Mouse (Mus musculus) lung, postnatal 25 days (tissue): ENCODE results near the gene Tmem151b.

ENCODE experiments used
- DNase-seq: peaks from one replicate; pipeline ENCODE4 v3.0.0; 2022; ENCODE audit warnings: low spot score

The Tmem151b gene

DNA sequence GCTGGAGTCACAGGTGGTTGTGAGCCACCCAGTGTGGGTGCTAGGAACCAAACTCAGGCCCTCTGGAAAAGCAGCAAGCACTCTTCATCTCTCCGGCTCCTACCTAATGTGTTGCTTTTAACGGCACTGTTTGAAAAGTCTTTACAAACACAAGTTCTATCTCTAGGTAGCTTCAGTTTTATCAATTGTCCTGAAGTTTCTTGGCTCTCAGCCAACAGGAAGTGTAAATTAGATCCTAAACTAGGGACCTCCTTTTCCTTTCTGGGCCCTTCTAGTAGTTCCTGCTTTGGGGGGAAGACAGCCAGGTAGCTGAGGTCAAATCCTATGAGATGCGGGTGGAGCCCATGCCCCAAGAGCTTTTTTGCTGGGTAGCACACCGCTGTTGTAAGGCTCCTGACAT is 38.6 kb downstream of the Tmem151b start:
- DNase-seq, result no peak

DNA sequence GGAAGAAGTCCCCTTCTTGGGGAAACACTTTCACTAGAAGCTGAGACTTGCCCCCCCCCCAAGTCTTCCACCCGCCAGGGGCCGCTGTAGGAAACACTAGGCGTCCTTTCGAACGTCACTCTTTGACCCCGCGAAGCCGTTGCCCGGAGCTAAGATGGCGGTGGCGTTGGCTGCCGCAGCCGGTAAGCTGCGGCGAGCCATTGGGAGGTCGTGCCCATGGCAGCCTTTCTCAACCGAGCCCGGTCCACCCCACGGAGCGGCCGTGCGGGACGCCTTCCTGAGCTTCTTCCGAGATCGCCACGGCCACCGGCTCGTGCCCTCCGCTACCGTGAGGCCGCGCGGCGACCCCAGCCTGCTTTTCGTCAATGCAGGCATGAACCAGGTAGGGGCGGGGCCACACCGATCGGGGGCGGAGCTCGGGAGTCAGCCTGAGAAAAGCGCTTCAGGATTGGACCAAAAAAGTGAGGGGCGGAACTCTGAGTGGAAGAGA is 42.7 kb downstream of the Tmem151b start, which contains the start of gene Aars2:
Aars2 (plus strand) TSS at position 142 of the 490 bp plus-strand sequence.
- peak; percentile 94 for DNase-seq

DNA sequence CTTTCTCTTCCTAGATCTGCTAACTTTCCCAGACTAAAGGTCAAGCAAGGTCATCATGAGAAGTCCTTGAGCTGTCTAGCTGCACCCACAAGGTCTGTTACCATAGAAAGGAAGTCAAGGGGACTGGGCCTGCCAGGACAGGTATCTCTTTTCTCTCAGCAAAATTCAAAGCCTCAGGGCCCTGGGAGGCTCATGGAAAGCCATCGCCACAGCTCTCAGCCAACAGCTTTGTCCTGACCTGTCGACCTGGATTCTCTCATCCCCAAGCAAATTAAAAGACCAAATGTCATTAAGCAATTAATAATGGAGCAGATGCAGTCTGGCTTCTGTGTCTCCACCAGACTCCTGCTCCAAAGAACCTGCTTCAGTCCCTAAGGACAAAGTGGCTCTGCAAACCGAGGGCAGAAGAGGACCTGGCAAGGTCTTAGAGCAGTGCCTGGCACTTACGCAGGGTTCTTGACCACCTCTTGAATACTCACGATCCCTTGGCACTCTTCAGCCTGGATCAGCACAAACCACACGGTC is 43.5 kb downstream of the Tmem151b start:
- no peak for DNase-seq

DNA sequence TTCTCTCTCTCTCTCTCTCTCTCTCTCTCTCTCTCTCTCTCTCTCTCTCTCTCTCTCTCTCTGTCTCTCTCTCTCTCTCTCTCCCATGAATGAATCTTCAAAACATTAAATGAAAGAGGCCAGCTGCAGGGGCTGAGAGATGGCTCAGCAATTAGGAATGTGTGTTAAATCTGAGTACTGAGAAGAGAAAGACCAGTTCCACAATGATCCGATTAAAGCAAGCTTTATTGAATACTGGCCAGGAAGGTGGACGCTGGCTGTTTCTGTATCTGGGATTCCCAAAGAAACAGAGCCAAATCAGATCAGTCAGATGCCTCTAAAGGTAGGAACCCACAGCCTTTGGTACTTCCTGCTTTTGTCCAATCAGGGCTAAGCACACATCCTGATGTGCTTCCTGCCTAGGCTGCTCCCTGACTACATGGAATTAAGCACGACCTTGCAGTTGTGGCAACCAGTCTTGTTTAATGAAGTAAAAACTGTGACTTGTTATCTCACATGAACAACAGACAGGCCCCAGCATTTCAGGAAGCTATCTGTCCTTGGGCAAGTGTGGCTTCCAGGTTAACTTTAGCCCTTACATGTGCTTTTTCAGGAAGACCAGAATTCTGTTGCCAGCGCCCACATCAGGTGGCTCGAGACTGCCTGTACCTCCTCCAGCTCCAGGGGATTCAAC is 46.0 kb downstream of the Tmem151b start:
- no peak for DNase-seq

DNA sequence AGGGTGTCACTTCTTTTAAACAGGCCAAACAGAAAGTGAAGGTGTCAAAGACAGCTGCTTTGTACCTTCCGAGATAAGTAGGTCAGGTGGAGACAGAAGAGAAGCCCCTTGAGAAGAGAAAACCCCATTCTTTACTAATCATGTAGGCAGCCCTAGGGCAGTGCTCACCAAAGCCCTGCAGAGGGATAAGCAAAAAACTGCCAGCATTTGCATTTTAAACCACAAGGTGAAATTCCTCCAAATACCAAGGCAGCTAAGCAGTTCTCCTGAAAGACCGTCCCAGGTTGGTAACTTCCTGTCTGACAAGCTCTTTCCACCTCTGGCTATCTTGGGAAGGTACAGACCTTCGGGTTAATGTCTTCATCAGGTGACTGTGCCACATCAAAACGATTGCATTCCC is 47.2 kb downstream of the Tmem151b start:
- no peak for DNase-seq

DNA sequence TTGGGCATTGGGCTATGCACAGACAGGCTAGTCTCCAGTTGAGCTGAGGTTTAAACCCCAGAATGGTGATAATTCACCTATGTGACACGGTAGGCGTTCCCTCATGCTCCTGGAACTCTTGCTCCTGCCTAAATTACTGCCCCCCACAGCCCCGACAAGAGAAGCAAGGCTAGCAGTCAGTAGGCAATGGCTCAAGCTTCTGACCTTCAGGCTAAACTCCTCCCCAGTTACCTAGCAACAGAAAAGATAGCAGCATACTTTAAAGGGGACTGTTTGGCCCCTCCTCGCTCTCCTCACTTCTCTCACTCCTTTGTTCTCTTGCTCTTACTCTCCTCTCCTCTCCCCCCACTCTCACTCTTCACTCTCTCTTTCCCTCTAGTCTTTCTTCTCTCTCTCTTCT is 48.5 kb downstream of the Tmem151b start:
- no peak for DNase-seq

DNA sequence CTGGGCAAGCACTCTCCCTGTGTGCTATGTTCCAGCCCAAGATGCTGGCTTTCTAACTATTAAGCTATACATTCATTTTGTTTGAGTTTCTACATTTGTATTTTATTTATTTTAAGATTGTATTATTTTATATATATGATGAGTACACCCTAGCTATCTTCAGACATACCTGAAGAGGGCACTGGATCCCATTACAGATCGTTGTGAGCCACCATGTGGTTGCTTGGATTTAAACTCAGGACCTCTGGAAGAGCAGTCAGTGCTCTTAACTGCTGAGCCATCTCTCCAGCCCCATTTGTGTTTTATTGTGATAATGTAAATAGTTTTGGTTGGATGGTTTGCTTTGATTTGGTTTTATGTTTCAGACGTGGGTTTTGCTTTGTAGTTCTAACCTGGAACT is 50.0 kb downstream of the Tmem151b start:
- no peak for DNase-seq

DNA sequence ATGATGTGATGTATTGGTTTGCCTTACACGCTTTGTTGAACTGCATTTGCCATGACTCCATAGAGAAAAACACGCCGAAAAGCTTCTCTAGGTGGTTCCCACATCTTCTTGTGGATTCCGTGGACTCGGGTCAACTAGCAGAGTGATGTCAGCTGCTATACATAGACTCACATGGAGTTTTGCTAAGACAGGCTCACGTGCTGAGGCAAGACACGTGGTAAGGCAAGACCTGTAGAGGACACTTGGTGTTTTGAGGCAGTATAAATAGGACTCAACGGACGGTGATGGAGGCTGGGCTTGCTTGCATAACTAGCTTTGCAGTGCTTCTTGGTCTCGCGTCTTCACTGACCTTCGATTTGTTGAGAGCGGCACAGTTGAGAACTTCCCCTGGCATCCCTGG is 51.1 kb downstream of the Tmem151b start:
- DNase-seq, result no peak

DNA sequence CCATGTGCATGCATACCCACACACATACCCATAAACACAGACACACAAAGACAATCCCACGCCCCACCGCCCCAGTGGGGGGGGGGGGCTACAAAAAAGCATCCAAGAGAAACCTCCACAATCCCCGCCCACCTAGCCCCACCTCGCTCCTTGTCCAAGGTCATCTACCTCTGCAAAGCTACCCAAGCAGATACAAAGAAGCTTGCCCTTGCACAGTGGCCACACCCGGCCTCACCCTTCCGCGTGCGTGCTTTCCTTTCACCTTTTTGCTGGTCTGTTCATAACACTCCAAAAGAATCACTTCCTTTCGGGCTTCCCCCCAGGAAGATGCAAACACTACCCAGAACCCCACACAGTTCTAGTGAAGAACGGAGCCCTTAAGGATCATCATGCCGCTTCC is 54.1 kb downstream of the Tmem151b start:
- DNase-seq, result no peak
